Mouse (Mus musculus) induced T-regulatory cell, adult 2 months (primary cell): Measurements from ENCODE around the gene Atxn7l1.

Experiments used
- DNase-seq: peaks from one replicate; pipeline ENCODE4 v3.0.0-alpha.2; 2012; ENCODE audit warnings: low read depth

Atxn7l1 gene

GRCm38 (mm10) chr12:33273668-33274067 is 126.2 kb downstream of the Atxn7l1 start:
- no peak for DNase-seq

- no peak for DNase-seq
Measured at GRCm38 (mm10) chr12:33276028-33276427, 128.5 kb downstream of the Atxn7l1 start.

- DNase-seq = no peak
Measured at GRCm38 (mm10) chr12:33277427-33277826, 129.9 kb downstream of the Atxn7l1 start.

- no peak for DNase-seq
Measured at GRCm38 (mm10) chr12:33279159-33279558, 131.7 kb downstream of the Atxn7l1 start.

- DNase-seq = peak; percentile 87
Measured at GRCm38 (mm10) chr12:33280805-33281204, 133.3 kb downstream of the Atxn7l1 start.

GRCm38 (mm10) chr12:33284344-33284936 is 136.9 kb downstream of the Atxn7l1 start:
- DNase-seq = peak; percentile 85

- peak; percentile 41 for DNase-seq
Measured at GRCm38 (mm10) chr12:33285354-33285753, 137.9 kb downstream of the Atxn7l1 start.

- no peak for DNase-seq
Measured at GRCm38 (mm10) chr12:33285933-33286649, 138.6 kb downstream of the Atxn7l1 start.

GRCm38 (mm10) chr12:33287686-33288085 is 140.2 kb downstream of the Atxn7l1 start:
- DNase-seq = no peak

GRCm38 (mm10) chr12:33288746-33289145 is 141.3 kb downstream of the Atxn7l1 start:
- DNase-seq = no peak

GRCm38 (mm10) chr12:33302070-33302469 is 154.6 kb downstream of the Atxn7l1 start:
- peak; percentile 89 for DNase-seq

- peak; percentile 93 for DNase-seq
Measured at GRCm38 (mm10) chr12:33302523-33303383, 155.3 kb downstream of the Atxn7l1 start.

GRCm38 (mm10) chr12:33303384-33303770 is 155.9 kb downstream of the Atxn7l1 start:
- no peak for DNase-seq

- no peak for DNase-seq
Measured at GRCm38 (mm10) chr12:33305106-33305505, 157.6 kb downstream of the Atxn7l1 start.

- DNase-seq = no peak
Measured at GRCm38 (mm10) chr12:33306476-33306875, 159.0 kb downstream of the Atxn7l1 start.

- DNase-seq = no peak
Measured at GRCm38 (mm10) chr12:33308668-33309067, 161.2 kb downstream of the Atxn7l1 start.

GRCm38 (mm10) chr12:33313828-33314671 is 166.6 kb downstream of the Atxn7l1 start:
- peak; percentile 88 for DNase-seq

- DNase-seq = peak; percentile 91
Measured at GRCm38 (mm10) chr12:33314924-33315643, 167.6 kb downstream of the Atxn7l1 start.

GRCm38 (mm10) chr12:33315804-33316203 is 168.3 kb downstream of the Atxn7l1 start:
- peak; percentile 77 for DNase-seq

- DNase-seq = peak; percentile 52
Measured at GRCm38 (mm10) chr12:33317792-33318530, 170.5 kb downstream of the Atxn7l1 start.
